Mouse (Mus musculus) liver, adult 2 months (tissue): ENCODE measurements at regions not wholly inside any gene's neighbourhood (a gene's known extent, or its start where the extent isn't known, plus 50 kb on each side); places are given as distances from the start of the nearest gene placed in this dataset.

Experiments
- CTCF ChIP-seq: fragments of 200-500 bp; IDR thresholded peaks from 2 replicates; pipeline ENCODE4 v1.5.1; 2011; ENCODE audit warnings: low read depth, low read length, control low read depth
- POLR2A ChIP-seq: fragments of 200-500 bp; IDR thresholded peaks from 2 replicates; pipeline ENCODE4 v1.6.1; 2011; ENCODE audit warnings: low read length, control low read depth; ENCODE audit not compliant: insufficient read depth; ENCODE audit errors: extremely low read depth

- TF ChIP-seq CTCF (no peak), POLR2A (no peak)
Observed at GRCm38 (mm10) chr10:118976447-118976846, 106.4 kb upstream of the Dyrk2 start.
